Mouse (Mus musculus) MEL (cell line): ENCODE results near the gene Iqschfp. TPM values are rescaled to one million over a fixed set of nuclear protein-coding genes. Genes with fewer than 3 reads are reported as not detected.

ENCODE experiments used
- DNase-seq: peaks from one replicate; pipeline ENCODE4 v3.0.0; 2011; ENCODE audit warnings: low read depth, low spot score
- H3K27ac ChIP-seq: 2 replicates; pipeline ENCODE4 v1.5.1; 2012; ENCODE audit warnings: low read depth, mild to moderate bottlenecking, control low read depth, low read length, moderate library complexity; ENCODE audit not compliant: control insufficient read depth
- H3K27me3 ChIP-seq, 2 experiments: fragments of 150-350 bp in 1 of 2; sonication (generic) in 1 of 2; 2 replicates each; pipeline ENCODE4 v1.6.1; 2012; ENCODE audit warnings: low read length in 2 of 2, mild to moderate bottlenecking in 2 of 2, improper control_type of control experiment in 1 of 2, moderate library complexity in 1 of 2; ENCODE audit not compliant: insufficient read depth in 2 of 2, control insufficient read depth in 1 of 2
- H3K36me3 ChIP-seq, 2 experiments: 2 replicates each; pipeline ENCODE4 v1.6.1; 2012 to 2014; ENCODE audit warnings: low read length in 2 of 2, improper control_type of control experiment in 1 of 2, inconsistent platforms in 1 of 2, mild to moderate bottlenecking in 1 of 2; ENCODE audit not compliant: insufficient read depth in 2 of 2, control insufficient read depth in 1 of 2
- H3K4me1 ChIP-seq, 2 experiments: fragments of 150-350 bp in 1 of 2; sonication (generic) in 1 of 2; 2 replicates each; pipeline ENCODE4 v1.6.1; 2012; ENCODE audit warnings: low read length in 2 of 2, improper control_type of control experiment in 1 of 2, mild to moderate bottlenecking in 1 of 2; ENCODE audit not compliant: insufficient read depth in 2 of 2, control insufficient read depth in 1 of 2
- H3K4me3 ChIP-seq, 2 experiments: fragments of 150-350 bp in 1 of 2; sonication (generic) in 1 of 2; 2 replicates each; pipeline ENCODE4 v1.5.1; 2012; ENCODE audit warnings: low read depth in 2 of 2, low read length in 2 of 2, mild to moderate bottlenecking in 2 of 2, moderate library complexity in 2 of 2, control low read depth in 1 of 2, improper control_type of control experiment in 1 of 2; ENCODE audit not compliant: control insufficient read depth in 1 of 2, insufficient read depth in 1 of 2
- H3K79me2 ChIP-seq: 2 replicates; pipeline ENCODE4 v1.6.1; 2012; ENCODE audit warnings: mild to moderate bottlenecking, low read length, moderate library complexity; ENCODE audit not compliant: control insufficient read depth, poor library complexity, insufficient read depth
- H3K9ac ChIP-seq: 2 replicates; pipeline ENCODE4 v1.6.1; 2012; ENCODE audit warnings: low read depth, mild to moderate bottlenecking, control low read depth, low read length, moderate library complexity; ENCODE audit not compliant: control insufficient read depth, poor library complexity, severe bottlenecking
- H3K9me3 ChIP-seq: fragments of 150-350 bp; sonication (generic); replicated peaks from 2 replicates; pipeline ENCODE4 v1.6.1; 2012; ENCODE audit warnings: mild to moderate bottlenecking, low read length, improper control_type of control experiment, moderate library complexity; ENCODE audit not compliant: insufficient read depth
- BHLHE40 ChIP-seq: IDR thresholded peaks from 2 replicates; pipeline ENCODE4 v1.6.1; 2012; ENCODE audit warnings: low read depth, mild to moderate bottlenecking, inconsistent platforms, low read length, improper control_type of control experiment, borderline replicate concordance
- CHD1 ChIP-seq: IDR thresholded peaks from 2 replicates; pipeline ENCODE4 v1.6.1; 2012; ENCODE audit warnings: low read depth, mild to moderate bottlenecking, inconsistent platforms, low read length, improper control_type of control experiment
- CHD2 ChIP-seq: IDR thresholded peaks from 2 replicates; pipeline ENCODE4 v1.6.1; 2011; ENCODE audit warnings: low read length, improper control_type of control experiment
- E2F4 ChIP-seq: IDR thresholded peaks from 2 replicates; pipeline ENCODE4 v1.6.1; 2011; ENCODE audit warnings: low read depth, low read length, improper control_type of control experiment, borderline replicate concordance
- ELF1 ChIP-seq: IDR thresholded peaks from 2 replicates; pipeline ENCODE4 v1.6.1; 2014; ENCODE audit warnings: low read depth, mild to moderate bottlenecking, inconsistent platforms, low read length, improper control_type of control experiment, moderate library complexity
- GATA1 ChIP-seq: IDR thresholded peaks from 2 replicates; pipeline ENCODE4 v1.6.1; 2011; ENCODE audit warnings: low read depth, low read length, improper control_type of control experiment
- HCFC1 ChIP-seq: IDR thresholded peaks from 2 replicates; pipeline ENCODE4 v1.6.1; 2012; ENCODE audit warnings: low read depth, mild to moderate bottlenecking, inconsistent platforms, low read length, improper control_type of control experiment, moderate library complexity
- MAZ ChIP-seq: IDR thresholded peaks from 2 replicates; pipeline ENCODE4 v1.6.1; 2012; ENCODE audit warnings: low read depth, mild to moderate bottlenecking, inconsistent platforms, low read length, improper control_type of control experiment
- MXI1 ChIP-seq: IDR thresholded peaks from 2 replicates; pipeline ENCODE4 v1.6.1; 2011; ENCODE audit warnings: mild to moderate bottlenecking, low read depth, low read length, improper control_type of control experiment
- NELFE ChIP-seq: IDR thresholded peaks from 2 replicates; pipeline ENCODE4 v1.6.1; 2011; ENCODE audit warnings: low read depth, low read length, improper control_type of control experiment
- POLR2AphosphoS2 ChIP-seq: IDR thresholded peaks from 2 replicates; pipeline ENCODE4 v1.6.1; 2011; ENCODE audit warnings: low read length, improper control_type of control experiment
- POLR2AphosphoS5 ChIP-seq: IDR thresholded peaks from 2 replicates; pipeline ENCODE4 v1.6.1; 2012; ENCODE audit warnings: low read depth, borderline replicate concordance, mild to moderate bottlenecking, inconsistent platforms, low read length, moderate library complexity, mixed read lengths
- RAD21 ChIP-seq: IDR thresholded peaks from 2 replicates; pipeline ENCODE4 v1.6.1; 2011; ENCODE audit warnings: mild to moderate bottlenecking, low read depth, low read length, improper control_type of control experiment
- TAL1 ChIP-seq: IDR thresholded peaks from 2 replicates; pipeline ENCODE4 v1.6.1; 2012; ENCODE audit warnings: mild to moderate bottlenecking, inconsistent platforms, low read length, moderate library complexity, mixed read lengths
- TBP ChIP-seq: IDR thresholded peaks from 2 replicates; pipeline ENCODE4 v1.8.0; 2011; ENCODE audit warnings: low read depth, low read length, improper control_type of control experiment
- polyA plus RNA-seq, 2 experiments: library from polyadenylated mRNA; stranded (reverse) in 1 of 2; unstranded in 1 of 2; fragments of >175 nt in 1 of 2; fragments of >200 nt in 1 of 2; gene quantifications; 2 replicates each; pipeline versions ENCODE4 v1.2.1 to v1.2.4; 2012; ENCODE audit warnings: low replicate concordance in 2 of 2, low read depth in 1 of 2; ENCODE audit not compliant: insufficient read length in 2 of 2, insufficient read depth in 1 of 2, missing spikeins in 1 of 2
- total RNA-seq: library from RNA; depleted of rRNA; stranded (reverse); fragments of 300-350 nt; gene quantifications from 2 replicates; pipeline ENCODE4 v1.2.3, GENCODE M21; 2012

The Iqschfp gene
- total and polyA plus RNA-seq, 3 experiments = not detected

DNA sequence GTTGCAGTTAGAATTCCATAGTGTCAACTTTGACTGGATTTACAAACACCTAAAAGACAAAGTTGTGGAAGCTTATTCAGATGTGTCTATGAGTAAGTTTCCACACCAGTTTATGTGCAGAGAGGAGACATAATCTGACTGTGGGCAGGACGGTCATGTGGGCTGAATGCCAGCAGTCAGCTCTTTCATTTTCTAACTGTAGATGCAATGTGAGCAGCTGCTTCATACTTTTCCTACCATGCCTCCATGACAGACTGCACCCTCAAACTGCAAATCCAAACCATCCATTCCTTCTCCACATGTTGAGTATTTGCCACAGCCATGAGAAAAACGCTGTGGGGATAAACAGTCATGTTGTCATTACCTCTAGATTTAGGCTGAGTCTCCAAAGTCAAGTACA, 528.9 kb downstream of the Iqschfp start:
- H3K9ac ChIP-seq = no peak overlapping the region
- no peaks in the 10 kb centered on the region for H3K27me3 ChIP-seq
- H3K4me1 ChIP-seq = no peaks in the 10 kb centered on the region
- no peaks in the 10 kb centered on the region for H3K36me3 ChIP-seq
- no peaks in the 10 kb centered on the region for H3K79me2 ChIP-seq
- no peak overlapping the region for H3K27ac ChIP-seq
- no peak for DNase-seq
- no peaks in the 10 kb centered on the region for H3K9me3 ChIP-seq
- no peak for TF ChIP-seq POLR2AphosphoS2
- no peak for TF ChIP-seq TAL1
- no peak for TF ChIP-seq NELFE
- no peak for TF ChIP-seq HCFC1
- no peak for TF ChIP-seq CHD2
- no peak for TF ChIP-seq RAD21
- TF ChIP-seq, all 39 proteins: peak for 0
- no peak overlapping the region for H3K4me3 ChIP-seq

- no peaks in the 10 kb centered on the region for H3K4me1 ChIP-seq
- no peak for DNase-seq
- no peak overlapping the region for H3K9ac ChIP-seq
- H3K4me3 ChIP-seq = no peak overlapping the region
- H3K79me2 ChIP-seq = no peaks in the 10 kb centered on the region
- no peaks in the 10 kb centered on the region for H3K9me3 ChIP-seq
- no peaks in the 10 kb centered on the region for H3K36me3 ChIP-seq
- no peak for TF ChIP-seq CHD1
- no peaks in the 10 kb centered on the region for H3K27me3 ChIP-seq
- no peak overlapping the region for H3K27ac ChIP-seq
These were observed 529.8 kb downstream of the Iqschfp start for GRCm38 (mm10) chr3:68421849-68422248.

GRCm38 (mm10) chr3:68428081-68428480, 536.0 kb downstream of the Iqschfp start:
- Histone ChIP-seq H3K9me3 (no peaks in the 10 kb centered on the region), H3K36me3 (no peaks in the 10 kb centered on the region), H3K27me3 (peaks cover 0 to 2% of the 10 kb centered on the region in 2 experiments; a peak in 1 of 4 replicates), H3K9ac (no peak overlapping the region), H3K27ac (no peak overlapping the region), H3K79me2 (no peaks in the 10 kb centered on the region), H3K4me1 (no peaks in the 10 kb centered on the region), H3K4me3 (no peak overlapping the region)
- TF ChIP-seq MXI1 (no peak), GATA1 (no peak), E2F4 (no peak), HCFC1 (no peak), ELF1 (no peak), MAZ (no peak), BHLHE40 (no peak), POLR2AphosphoS5 (no peak), TBP (no peak)
- no peak for DNase-seq
